Mouse (Mus musculus) kidney, adult 2 months (tissue): Measurements from ENCODE around the gene Col6a2.

Source experiments
- CTCF ChIP-seq: fragments of 200-500 bp; conservative IDR thresholded peaks from 2 replicates; pipeline ENCODE4 v1.5.1; 2011; ENCODE audit warnings: low read depth, mild to moderate bottlenecking, control low read depth, low read length, moderate library complexity, mixed read lengths; ENCODE audit not compliant: insufficient read depth, insufficient read length
- POLR2A ChIP-seq: fragments of 200-500 bp; IDR thresholded peaks from one replicate; pipeline ENCODE4 v1.6.1; 2011; ENCODE audit warnings: low read depth, low read length, control low read depth

GRCm38 (mm10) chr10:76650662-76651342, 27.4 kb upstream of the Col6a2 start:
- TF ChIP-seq CTCF (no peak), POLR2A (no peak)
